Comparison of ENCODE assay signal across 9 mouse cellular contexts in genomic region chr1:133209901-133210516, GRCm38 (mm10). TPM values are rescaled to one million over a fixed set of nuclear protein-coding genes. Genes with fewer than 3 reads are reported as not detected.
DNase-seq lines count a peak whose midpoint lies in the region; ATAC-seq lines count a peak whose summit lies in the region.
"Had no signal": no experiment of that assay in that cellular context is flagged by ENCODE, and none has a peak within 500 bp of the region (broad histone marks: within the 10 kb centered on the region; RNA-seq: fewer than 3 reads in every experiment).

No protein-coding gene starts in this region.

- intact Hi-C loops in heart, postnatal 25 days (cut with DNase I), result no loop called here

- no peaks in the 10 kb centered on the region for H3K9me3 ChIP-seq in forebrain, embryonic 10.5 days
- H3K9me3 ChIP-seq in intestine, embryonic 16.5 days (ENCODE audit: control insufficient read depth, low read length), result no peaks in the 10 kb centered on the region
- H3K9me3 ChIP-seq in neural tube, embryonic 12.5 days, result no peaks in the 10 kb centered on the region
- H3K9me3 ChIP-seq: G1E had no signal

- peaks cover 39% of the 10 kb centered on the region for H3K27me3 ChIP-seq in forebrain, embryonic 10.5 days (ENCODE audit: poor library complexity, severe bottlenecking)
- H3K27me3 ChIP-seq in intestine, embryonic 16.5 days (replicated peaks; ENCODE audit: control insufficient read depth, insufficient read depth, low read length), result no peaks in the 10 kb centered on the region
- no peaks in the 10 kb centered on the region for H3K27me3 ChIP-seq in neural tube, embryonic 12.5 days (replicated peaks)

- H3K27ac ChIP-seq in forebrain, embryonic 10.5 days, result peak overlapping the region; percentile 85
- H3K27ac ChIP-seq in intestine, embryonic 16.5 days (ENCODE audit: low read length), result no peak overlapping the region
- H3K27ac ChIP-seq in neural tube, embryonic 12.5 days, result 0 out of 2 replicates have a peak overlapping the region, but pooled peaks have one; percentile 1

- no peak for ATAC-seq in intestine, embryonic 16.5 days
- ATAC-seq in neural tube, embryonic 12.5 days (ENCODE audit: low FRiP score, low read depth), result peak; percentile 4; the same call in 1 of the 2 replicates
- ATAC-seq in inflammation-experienced regulatory T-cells, adult 6 months, result no peak

- H3K4me1 ChIP-seq in forebrain, embryonic 10.5 days, result peaks cover 68% of the 10 kb centered on the region
- H3K4me1 ChIP-seq in intestine, embryonic 16.5 days (ENCODE audit: control insufficient read depth, insufficient read depth, low read length), result peaks cover 50% of the 10 kb centered on the region
- H3K4me1 ChIP-seq in neural tube, embryonic 12.5 days, result peaks cover 42% of the 10 kb centered on the region

- peak; percentile 44 to 51 for DNase-seq in heart, adult 18-20 months
- no peak for DNase-seq in heart, postnatal 25 days (ENCODE audit: low spot score)
- DNase-seq in NIH3T3 (ENCODE audit: low read depth), result peak; percentile 63
- no peak for DNase-seq in forebrain, embryonic 10.5 days (ENCODE audit: extremely low spot score, low spot score)
- no peak for DNase-seq in urinary bladder, postnatal 10 days (ENCODE audit: low spot score)

- H3K4me3 ChIP-seq in forebrain, embryonic 10.5 days, result no peak overlapping the region; the same call in 1 of the 2 replicates
- H3K4me3 ChIP-seq in intestine, embryonic 16.5 days (ENCODE audit: low read length), result no peak overlapping the region
- no peak overlapping the region for H3K4me3 ChIP-seq in neural tube, embryonic 12.5 days

- peaks cover 5% of the 10 kb centered on the region; the same call in 1 of the 2 replicates for H3K36me3 ChIP-seq in forebrain, embryonic 10.5 days (replicated peaks)
- H3K36me3 ChIP-seq in intestine, embryonic 16.5 days (ENCODE audit: control insufficient read depth, insufficient read depth, low read length), result no peaks in the 10 kb centered on the region
- H3K36me3 ChIP-seq in neural tube, embryonic 12.5 days, result no peaks in the 10 kb centered on the region
- H3K36me3 ChIP-seq: G1E had no signal

- WGBS in forebrain, embryonic 10.5 days, result 43% methylated on average over 17 of the region's 17 CpGs
- 32% methylated on average over 17 of the region's 17 CpGs for WGBS in intestine, embryonic 16.5 days
- WGBS in neural tube, embryonic 12.5 days, result 43% methylated on average over 17 of the region's 17 CpGs

- H3K4me2 ChIP-seq in intestine, embryonic 16.5 days (ENCODE audit: low read depth, low read length), result no peak overlapping the region
- H3K4me2 ChIP-seq in neural tube, embryonic 12.5 days (replicated peaks), result peak overlapping the region; percentile 39

- peak overlapping the region; percentile 1; the same call in 1 of the 2 replicates for H3K9ac ChIP-seq in intestine, embryonic 16.5 days (ENCODE audit: low read depth, low read length)
- H3K9ac ChIP-seq in neural tube, embryonic 12.5 days, result no peak overlapping the region

RNA-seq across cellular contexts. Expression of gene Plekha6, which starts 46.0 kb away (rescaled TPM):
- 10 to 100 TPM; 40.5 to 47.7 TPM for total RNA-seq in heart, adult 18-20 months (2021)
- 10 to 100 TPM; 66.5 to 77.1 TPM for total RNA-seq in heart, postnatal 25 days (2021)
- 9.0 and 9.9 TPM in 2 replicates for polyA plus RNA-seq in forebrain, embryonic 10.5 days (2016; fragmentation: Nextera tagmentation; extraction: Ambion mirVana)
- 10.6 and 11.0 TPM in 2 replicates for polyA plus RNA-seq in intestine, embryonic 16.5 days (2015; fragmentation: Nextera tagmentation; extraction: Ambion mirVana)
- 28.4 and 29.4 TPM in 2 replicates for polyA plus RNA-seq in neural tube, embryonic 12.5 days (2016; fragmentation: Nextera tagmentation; extraction: Ambion mirVana)
- under 1 TPM in 1 of 3 experiments, not detected in 2; 0.25 TPM for polyA plus RNA-seq in inflammation-experienced regulatory T-cells, adult 6 months (2017; shearing (Covaris generic))

Comparison
In these comparisons a context has a peak if more than half of its experiments do, and no peak if none do; other contexts are left out.
1. DNase-seq: peak in heart, adult 18-20 months (2 of 2) and NIH3T3 (single experiment); none in heart, postnatal 25 days (single experiment), forebrain, embryonic 10.5 days (single experiment) and urinary bladder, postnatal 10 days (single experiment).